Mouse (Mus musculus) CD4-positive helper T cell, adult 2 months (primary cell): ENCODE results near the gene Peli1.

Experiments
- DNase-seq: peaks from one replicate; pipeline ENCODE4 v3.0.0-alpha.2; 2012; ENCODE audit warnings: low read depth, missing footprints, low spot score

The Peli1 gene

DNA sequence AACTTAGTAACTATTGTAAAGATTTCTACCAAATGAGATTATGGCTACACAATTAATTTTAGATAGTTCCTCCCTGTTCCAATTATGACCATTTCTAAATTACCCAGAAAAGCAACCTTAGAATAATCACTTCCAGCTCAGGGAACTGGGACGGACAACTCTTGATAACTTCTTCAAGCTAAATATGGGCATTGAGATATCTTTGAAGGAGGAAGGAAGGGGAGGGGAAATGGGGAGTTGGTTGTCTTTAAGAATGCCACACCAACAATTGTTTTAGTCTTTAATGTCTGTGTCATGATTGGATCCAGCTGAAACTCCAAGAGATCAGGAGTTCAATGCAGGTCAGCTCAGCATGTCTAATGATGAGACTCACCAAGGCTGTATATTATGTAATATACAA lies 91.6 kb downstream of the Peli1 start:
- no peak for DNase-seq

DNA sequence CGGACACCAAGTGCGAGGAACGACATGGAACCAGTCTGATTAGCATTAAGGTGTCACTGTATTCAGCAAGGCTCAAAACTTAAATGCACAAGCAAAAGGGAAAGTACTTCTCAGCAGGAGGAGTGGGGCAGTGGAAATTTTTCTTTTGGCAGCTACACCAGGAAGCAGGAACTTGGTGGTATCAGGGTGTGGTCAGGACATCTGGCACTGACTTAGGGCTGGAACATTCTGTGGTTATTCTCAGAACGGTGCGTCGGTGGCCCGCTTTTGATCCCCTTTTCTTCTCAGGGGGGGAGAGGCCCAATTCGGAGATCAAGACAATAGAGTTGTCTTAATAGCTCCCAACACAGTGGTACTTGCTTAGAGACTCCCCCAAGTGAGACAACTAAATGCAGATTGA lies 100.7 kb downstream of the Peli1 start:
- DNase-seq = peak; percentile 47

DNA sequence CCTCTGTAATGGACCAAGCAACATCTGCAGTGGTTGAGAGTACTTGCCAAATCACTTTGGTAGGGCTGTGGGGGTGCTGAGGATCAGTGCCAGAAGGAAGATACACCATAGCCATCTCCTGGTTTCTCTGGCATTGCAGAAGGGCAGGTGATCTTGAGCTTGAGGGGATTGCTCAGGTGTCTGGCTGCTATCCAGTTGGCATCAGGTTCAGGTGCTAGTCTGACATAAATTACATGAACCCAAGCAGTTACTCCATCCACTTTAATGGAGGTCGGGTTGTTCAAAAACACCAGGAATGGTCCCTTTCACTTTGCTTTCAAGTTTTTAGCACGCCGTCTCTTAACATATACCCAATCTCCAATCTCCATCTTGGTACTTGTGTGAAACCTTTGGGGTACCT lies 103.8 kb downstream of the Peli1 start:
- no peak for DNase-seq
